Mouse (Mus musculus) cerebellum, adult (tissue): Measurements from ENCODE around the gene Poc1b.

Source experiments
- ATAC-seq: cut with Nextera tagmentation; 2 replicates; pipeline ENCODE4 v1.9.2; 2017; ENCODE audit warnings: mild to moderate bottlenecking, moderate library complexity, mixed read lengths; ENCODE audit not compliant: insufficient number of reproducible peaks, low FRiP score, low TSS enrichment

The Poc1b gene

DNA sequence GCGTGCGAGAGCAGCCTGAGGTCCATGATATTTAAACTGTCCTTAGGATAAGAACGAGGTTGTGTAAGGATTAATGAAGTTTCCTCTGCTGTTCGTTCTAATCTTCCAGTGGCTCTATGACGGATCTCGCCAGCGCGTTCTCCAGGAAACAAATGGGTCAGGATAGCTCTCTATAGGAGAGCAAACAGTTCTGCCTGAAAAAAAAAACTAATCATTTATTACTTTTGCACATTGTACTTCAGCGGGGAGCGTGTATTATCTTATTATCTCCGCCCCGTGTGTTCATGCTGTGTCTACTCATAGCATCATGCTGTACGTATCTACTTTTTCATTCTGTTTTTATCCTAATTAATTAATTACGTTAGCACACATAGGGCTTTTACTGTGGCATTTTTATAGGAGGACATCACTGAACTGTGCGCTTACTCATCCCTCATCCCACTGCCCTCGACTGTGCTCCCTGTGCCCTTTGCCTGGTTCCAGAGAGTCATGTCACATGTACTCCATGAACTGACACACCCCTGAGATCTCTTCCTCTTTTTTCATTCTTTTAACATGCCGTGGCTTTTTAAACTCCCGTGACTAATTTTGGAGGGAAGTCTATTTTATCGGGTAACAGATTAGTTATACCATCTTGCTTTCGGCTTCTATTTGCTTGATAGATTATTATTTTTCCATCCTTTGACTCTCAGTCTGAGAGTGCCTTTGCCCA is 140.1 kb downstream of the Poc1b start:
- ATAC-seq, result no peak
